In genomic region chr12:31073412-31074354, GRCm38 (mm10) we compare ENCODE assay signal across 7 mouse cellular contexts. TPM values are rescaled to one million over a fixed set of nuclear protein-coding genes. Genes with fewer than 3 reads are reported as not detected.
A peak's percentile ranks its signal among the peaks of the same experiment; 100 is the strongest.
DNase-seq lines count a peak whose midpoint lies in the region; ATAC-seq and TF ChIP-seq lines count a peak whose summit lies in the region.

TSS of gene Fam110c (plus strand) at chr12:31073861.

- no peaks in the 10 kb centered on the region for H3K4me1 ChIP-seq in ES-Bruce4 (ENCODE audit: control insufficient read depth, insufficient read depth, low read length)
- H3K4me1 ChIP-seq in forebrain, embryonic 16.5 days (replicated peaks; ENCODE audit: control insufficient read depth, insufficient read depth, low read length) = peaks cover 16% of the 10 kb centered on the region
- H3K4me1 ChIP-seq in kidney, adult 2 months (ENCODE audit: control insufficient read depth, insufficient read depth, low read length) = no peaks in the 10 kb centered on the region
- peaks cover 19% of the 10 kb centered on the region for H3K4me1 ChIP-seq in lung, embryonic 15.5 days

- H3K9ac ChIP-seq in ES-Bruce4 (ENCODE audit: low read depth, poor library complexity, severe bottlenecking) = peak within 1 kb of the TSS; percentile 46
- peak within 1 kb of the TSS; percentile 32 for H3K9ac ChIP-seq in forebrain, embryonic 16.5 days (replicated peaks; ENCODE audit: low read depth, low read length)
- H3K9ac ChIP-seq in lung, embryonic 15.5 days = peak within 1 kb of the TSS; percentile 47

- ATAC-seq in forebrain, embryonic 16.5 days = peak; percentile 64
- ATAC-seq in lung, embryonic 15.5 days (ENCODE audit: borderline replicate concordance, extremely low read depth, low FRiP score, low TSS enrichment) = peak; percentile 79

- peak; percentile 49 for DNase-seq in adrenal gland, postnatal 10 days
- DNase-seq in kidney, adult 2 months = peak; percentile 97
- DNase-seq in ovary, postnatal 14 days (ENCODE audit: low spot score) = peak; percentile 64
- DNase-seq in thymus, postnatal 4 days = no peak

- WGBS in forebrain, embryonic 16.5 days = 1% methylated on average over 47 of the region's 50 CpGs
- 3% methylated on average over 50 of the region's 50 CpGs for WGBS in kidney, adult 2 months
- WGBS in lung, embryonic 15.5 days = 2% methylated on average over 50 of the region's 50 CpGs

- no peak within 1 kb of the TSS for H3K27ac ChIP-seq in ES-Bruce4 (ENCODE audit: insufficient read depth, low read length)
- H3K27ac ChIP-seq in forebrain, embryonic 16.5 days (ENCODE audit: low read length) = no peak within 1 kb of the TSS
- peak within 1 kb of the TSS; percentile 82 for H3K27ac ChIP-seq in kidney, adult 2 months (ENCODE audit: insufficient read depth, low read depth, low read length)
- no peak within 1 kb of the TSS for H3K27ac ChIP-seq in lung, embryonic 15.5 days

- H3K36me3 ChIP-seq in ES-Bruce4 (ENCODE audit: control insufficient read depth, insufficient read depth, low read length, poor library complexity, severe bottlenecking) = no peaks in the 10 kb centered on the region
- no peaks in the 10 kb centered on the region for H3K36me3 ChIP-seq in forebrain, embryonic 16.5 days (ENCODE audit: control insufficient read depth, insufficient read depth)
- peaks cover 1% of the 10 kb centered on the region; the same call in 1 of the 2 replicates for H3K36me3 ChIP-seq in kidney, adult 2 months (ENCODE audit: control insufficient read depth, insufficient read depth, low read length)
- H3K36me3 ChIP-seq in lung, embryonic 15.5 days = no peaks in the 10 kb centered on the region

- H3K27me3 ChIP-seq in ES-Bruce4 (ENCODE audit: control insufficient read depth, insufficient read depth, low read length, poor library complexity, severe bottlenecking) = no peaks in the 10 kb centered on the region
- peaks cover 34% of the 10 kb centered on the region for H3K27me3 ChIP-seq in forebrain, embryonic 16.5 days (replicated peaks; ENCODE audit: control insufficient read depth, insufficient read depth, low read length)
- no peaks in the 10 kb centered on the region for H3K27me3 ChIP-seq in kidney, adult 2 months (replicated peaks; ENCODE audit: control insufficient read depth, insufficient read depth, low read length)
- peaks cover 46% of the 10 kb centered on the region for H3K27me3 ChIP-seq in lung, embryonic 15.5 days

- H3K9me3 ChIP-seq in ES-Bruce4 (replicated peaks; ENCODE audit: control insufficient read depth, insufficient read depth, low read length, poor library complexity, severe bottlenecking) = no peaks in the 10 kb centered on the region
- H3K9me3 ChIP-seq in forebrain, embryonic 16.5 days (ENCODE audit: control insufficient read depth, low read length) = no peaks in the 10 kb centered on the region
- no peaks in the 10 kb centered on the region; the same call in 1 of the 2 replicates for H3K9me3 ChIP-seq in lung, embryonic 15.5 days

- H3K4me2 ChIP-seq in forebrain, embryonic 16.5 days (ENCODE audit: low read length) = peak within 1 kb of the TSS; percentile 89
- H3K4me2 ChIP-seq in lung, embryonic 15.5 days = peak within 1 kb of the TSS; percentile 95

- no peak for TF ChIP-seq POLR2A in ES-Bruce4 (IDR thresholded peaks at IDR 0.05; ENCODE audit: insufficient read depth, low read length)
- TF ChIP-seq POLR2A in kidney, adult 2 months (IDR thresholded peaks at IDR 0.05; ENCODE audit: low read depth, low read length) = peak; percentile 26

- H3K4me3 ChIP-seq in ES-Bruce4 (ENCODE audit: low read depth, low read length) = peak within 1 kb of the TSS; percentile 67
- peak within 1 kb of the TSS; percentile 46 for H3K4me3 ChIP-seq in forebrain, embryonic 16.5 days (replicated peaks; ENCODE audit: low read length)
- H3K4me3 ChIP-seq in kidney, adult 2 months (ENCODE audit: insufficient read depth, low read depth, low read length) = peak within 1 kb of the TSS; percentile 69
- H3K4me3 ChIP-seq in lung, embryonic 15.5 days = peak within 1 kb of the TSS; percentile 57

- TF ChIP-seq EP300 in ES-Bruce4 (IDR thresholded peaks at IDR 0.05; ENCODE audit: insufficient read depth, low read depth, low read length) = 0 out of 2 replicates have a peak, but pooled peaks have one; percentile 53

- no peak for TF ChIP-seq CTCF in ES-Bruce4 (IDR thresholded peaks at IDR 0.05; ENCODE audit: low read depth, low read length)
- no peak; the same call in 1 of the 2 replicates for TF ChIP-seq CTCF in kidney, adult 2 months (conservative IDR thresholded peaks at IDR 0.05; ENCODE audit: insufficient read depth, insufficient read length, low read depth, low read length)

RNA-seq across cellular contexts. Expression of gene Fam110c, which starts in this region (rescaled TPM):
- 1.9 and 2.6 TPM in 2 replicates for polyA plus RNA-seq in ES-Bruce4 (2011; ENCODE audit: insufficient read depth, insufficient read length, low read depth, missing spikeins)
- 1 to 10 TPM in 1 of 2 experiments, under 1 TPM in 1; 0.55 to 1.4 TPM for total RNA-seq in adrenal gland, postnatal 10 days (2021)
- 0.06 and 0.07 TPM in 2 replicates for polyA plus RNA-seq in forebrain, embryonic 16.5 days (2015; fragmentation: Nextera tagmentation; extraction: Ambion mirVana)
- 2.7 and 3.4 TPM in 2 replicates for polyA plus RNA-seq in kidney, adult 2 months (2012; rRNA removed)
- 2.5 and 2.7 TPM in 2 replicates for polyA plus RNA-seq in lung, embryonic 15.5 days (2015; fragmentation: Nextera tagmentation; extraction: Ambion mirVana)

Comparison
In these comparisons a context has a peak if more than half of its experiments do, and no peak if none do; other contexts are left out.
1. Peak in ATAC-seq, H3K4me3 ChIP-seq, H3K9ac ChIP-seq and H3K4me2 ChIP-seq in forebrain, embryonic 16.5 days; RNA of the gene not detected or under 1 TPM.